Mouse (Mus musculus): ENCODE results near the gene Knop1.

DNA sequence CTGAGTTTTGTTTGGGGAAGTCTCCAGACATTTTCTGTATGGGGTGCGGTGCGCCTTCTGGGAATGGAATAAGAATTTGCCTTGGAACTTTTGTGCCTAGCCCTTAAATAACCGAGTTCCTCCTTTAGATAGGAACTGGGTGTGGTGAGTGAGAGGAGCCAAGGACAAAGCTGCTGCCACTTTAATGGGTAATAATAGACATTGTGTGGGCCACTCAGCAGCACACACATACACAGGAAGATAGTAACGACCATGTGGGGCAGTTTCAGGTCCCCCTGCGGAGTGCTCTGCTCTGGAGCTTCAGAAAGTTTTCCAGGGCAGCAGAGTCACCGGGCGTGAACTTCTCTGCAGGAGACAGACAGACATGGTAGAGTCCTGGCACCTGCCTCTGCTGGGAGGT lies 34.7 kb downstream of the Knop1 start:
- TF ChIP-seq CTCF (IDR thresholded peaks at IDR 0.05; ENCODE audit: control insufficient read depth, insufficient read depth, insufficient replicate concordance, low read depth, low read length) (no peak), POLR2A (IDR thresholded peaks at IDR 0.05; ENCODE audit: control insufficient read depth, low read depth, low read length) (no peak)

Measured in testis, adult 2 months (tissue).